ENCODE assay signal across 11 mouse cellular contexts in genomic region chr6:97441357-97441756, GRCm38 (mm10).
DNase-seq lines count a peak whose midpoint lies in the region; ATAC-seq and TF ChIP-seq lines count a peak whose summit lies in the region.
"Had no signal": no experiment of that assay in that cellular context is flagged by ENCODE, and none has a peak within 500 bp of the region (broad histone marks: within the 10 kb centered on the region; RNA-seq: fewer than 3 reads in every experiment).

No protein-coding gene starts in this region.

- intact Hi-C loops in heart, postnatal 36 days (cut with DNase I): no loop called here
- intact Hi-C loops in left cerebral cortex, postnatal 4 days (cut with DNase I): no loop called here

- WGBS in limb, embryonic 14.5 days: 61% methylated on average over 7 of the region's 7 CpGs
- WGBS in limb, embryonic 10.5 days: 78% methylated on average over 7 of the region's 7 CpGs
- WGBS in intestine, embryonic 15.5 days: 59% methylated on average over 7 of the region's 7 CpGs

- H3K9ac ChIP-seq in limb, embryonic 14.5 days (ENCODE audit: low read depth, low read length, severe bottlenecking): no peak overlapping the region
- H3K9ac ChIP-seq in intestine, embryonic 15.5 days: no peak overlapping the region
- H3K9ac ChIP-seq: hindbrain, embryonic 15.5 days had no signal

- H3K4me2 ChIP-seq in limb, embryonic 14.5 days (replicated peaks; ENCODE audit: low read depth, low read length, severe bottlenecking): no peak overlapping the region
- no peak overlapping the region for H3K4me2 ChIP-seq in intestine, embryonic 15.5 days (replicated peaks)
- H3K4me2 ChIP-seq: hindbrain, embryonic 15.5 days had no signal

- TF ChIP-seq POLR2A in limb, embryonic 14.5 days (IDR thresholded peaks at IDR 0.05; ENCODE audit: borderline replicate concordance, extremely low read depth, insufficient read depth, insufficient read length): no peak

- H3K9me3 ChIP-seq in limb, embryonic 14.5 days (ENCODE audit: control insufficient read depth, low read length): no peaks in the 10 kb centered on the region
- no peaks in the 10 kb centered on the region for H3K9me3 ChIP-seq in limb, embryonic 10.5 days (replicated peaks)
- H3K9me3 ChIP-seq in intestine, embryonic 15.5 days: no peaks in the 10 kb centered on the region
- H3K9me3 ChIP-seq: hindbrain, embryonic 15.5 days; megakaryocyte, embryonic 14.5 days had no signal

- no peak for DNase-seq in limb, embryonic 14.5 days (ENCODE audit: low spot score)
- DNase-seq in limb, embryonic 10.5 days (ENCODE audit: low spot score): no peak
- peak; percentile 44 for DNase-seq in MN1 (ENCODE audit: low spot score)
- DNase-seq in heart, postnatal 36 days: peak; percentile 58 to 62
- DNase-seq in left cerebral cortex, postnatal 4 days: no peak
- DNase-seq: kidney, postnatal 14 days; thymus, postnatal 36 days had no signal

- H3K4me3 ChIP-seq in limb, embryonic 14.5 days (replicated peaks; ENCODE audit: low read length): no peak overlapping the region
- no peak overlapping the region for H3K4me3 ChIP-seq in limb, embryonic 10.5 days
- no peak overlapping the region for H3K4me3 ChIP-seq in intestine, embryonic 15.5 days (replicated peaks)
- H3K4me3 ChIP-seq: hindbrain, embryonic 15.5 days; megakaryocyte, embryonic 14.5 days had no signal

- H3K36me3 ChIP-seq in limb, embryonic 14.5 days (ENCODE audit: control insufficient read depth, insufficient read depth, low read length): no peaks in the 10 kb centered on the region
- no peaks in the 10 kb centered on the region for H3K36me3 ChIP-seq in limb, embryonic 10.5 days
- no peaks in the 10 kb centered on the region for H3K36me3 ChIP-seq in intestine, embryonic 15.5 days
- H3K36me3 ChIP-seq: hindbrain, embryonic 15.5 days had no signal

- peaks cover 13% of the 10 kb centered on the region for H3K4me1 ChIP-seq in limb, embryonic 14.5 days (ENCODE audit: control insufficient read depth, insufficient read depth, low read length)
- H3K4me1 ChIP-seq in limb, embryonic 10.5 days: peaks cover 23% of the 10 kb centered on the region
- 0 out of 2 replicates have a peak, but pooled peaks cover 2% of the 10 kb centered on the region for H3K4me1 ChIP-seq in intestine, embryonic 15.5 days (replicated peaks)

- no peak overlapping the region for H3K27ac ChIP-seq in limb, embryonic 14.5 days (replicated peaks; ENCODE audit: low read depth, low read length)
- H3K27ac ChIP-seq in limb, embryonic 10.5 days: no peak overlapping the region
- no peak overlapping the region for H3K27ac ChIP-seq in intestine, embryonic 15.5 days
- H3K27ac ChIP-seq: hindbrain, embryonic 15.5 days had no signal

- ATAC-seq in limb, embryonic 14.5 days (ENCODE audit: low FRiP score, low read depth): 0 out of 2 replicates have a peak, but pooled peaks have one; percentile 19
- peak; percentile 46 for ATAC-seq in common myeloid progenitor, adult 5-6 weeks (replicated peaks; ENCODE audit: low read depth, poor library complexity, severe bottlenecking)
- ATAC-seq in intestine, embryonic 15.5 days: no peak

- no peaks in the 10 kb centered on the region for H3K27me3 ChIP-seq in limb, embryonic 14.5 days (ENCODE audit: control insufficient read depth, insufficient read depth, low read length)
- no peaks in the 10 kb centered on the region for H3K27me3 ChIP-seq in limb, embryonic 10.5 days (ENCODE audit: low read depth, poor library complexity, severe bottlenecking)
- no peaks in the 10 kb centered on the region for H3K27me3 ChIP-seq in intestine, embryonic 15.5 days (replicated peaks)
- H3K27me3 ChIP-seq: hindbrain, embryonic 15.5 days; megakaryocyte, embryonic 14.5 days had no signal

Comparison
In these comparisons a context has a peak if more than half of its experiments do, and no peak if none do; other contexts are left out.
1. DNase-seq: peak in MN1 (single experiment) and heart, postnatal 36 days (2 of 2); none in limb, embryonic 14.5 days (single experiment), limb, embryonic 10.5 days (single experiment) and left cerebral cortex, postnatal 4 days (single experiment).